Mouse (Mus musculus): ENCODE measurements around the gene Ssmem1. TPM values are rescaled to one million over a fixed set of nuclear protein-coding genes. Genes with fewer than 3 reads are reported as not detected.
A peak's percentile ranks its signal among the peaks of the same experiment; 100 is the strongest.

The Ssmem1 gene
- polyA plus RNA-seq, 1 experiment from 2014 or later = 0.20 TPM

- no peak overlapping the region for H3K9ac ChIP-seq (ENCODE audit: low read length)
- H3K4me3 ChIP-seq (ENCODE audit: low read depth, low read length) = 0 out of 2 replicates have a peak overlapping the region, but pooled peaks have one; percentile 15
- peak overlapping the region; percentile 89 for H3K27ac ChIP-seq (ENCODE audit: low read depth, low read length)
- no peaks in the 10 kb centered on the region for H3K36me3 ChIP-seq (ENCODE audit: control insufficient read depth, insufficient read depth, low read length)
- peak overlapping the region; percentile 44 for H3K4me2 ChIP-seq (ENCODE audit: low read length)
- DNase-seq (ENCODE audit: low spot score) = no peak
- H3K9me3 ChIP-seq (replicated peaks; ENCODE audit: control insufficient read depth, low read length) = no peaks in the 10 kb centered on the region
- 13% methylated on average over 9 of the region's 9 CpGs for WGBS
- peaks cover 33% of the 10 kb centered on the region for H3K4me1 ChIP-seq (ENCODE audit: control insufficient read depth, insufficient read depth, low read length)
- no peak for ATAC-seq
- no peaks in the 10 kb centered on the region for H3K27me3 ChIP-seq (replicated peaks; ENCODE audit: control insufficient read depth, insufficient read depth, low read length)
Observed at GRCm38 (mm10) chr6:30547656-30548306, 38.1 kb downstream of the Ssmem1 start.

GRCm38 (mm10) chr6:30549231-30549761 lies 39.6 kb downstream of the Ssmem1 start:
- Histone ChIP-seq H3K4me3 (ENCODE audit: low read depth, low read length) (no peak overlapping the region), H3K36me3 (ENCODE audit: control insufficient read depth, insufficient read depth, low read length) (no peaks in the 10 kb centered on the region), H3K27ac (ENCODE audit: low read depth, low read length) (peak overlapping the region; percentile 55), H3K9ac (ENCODE audit: low read length) (no peak overlapping the region), H3K27me3 (replicated peaks; ENCODE audit: control insufficient read depth, insufficient read depth, low read length) (no peaks in the 10 kb centered on the region), H3K4me1 (ENCODE audit: control insufficient read depth, insufficient read depth, low read length) (peaks cover 33% of the 10 kb centered on the region), H3K9me3 (replicated peaks; ENCODE audit: control insufficient read depth, low read length) (no peaks in the 10 kb centered on the region), H3K4me2 (ENCODE audit: low read length) (peak overlapping the region; percentile 6; the same call in 1 of the 2 replicates)
- ATAC-seq = no peak
- DNase-seq (ENCODE audit: low spot score) = no peak
- 8% methylated on average over 15 of the region's 15 CpGs for WGBS

GRCm38 (mm10) chr6:30550496-30551192 lies 41.0 kb downstream of the Ssmem1 start:
- H3K4me2 ChIP-seq (ENCODE audit: low read length) = no peak overlapping the region
- 71% methylated on average over 7 of the region's 7 CpGs for WGBS
- no peaks in the 10 kb centered on the region for H3K36me3 ChIP-seq (ENCODE audit: control insufficient read depth, insufficient read depth, low read length)
- H3K9ac ChIP-seq (ENCODE audit: low read length) = no peak overlapping the region
- H3K27ac ChIP-seq (ENCODE audit: low read depth, low read length) = peak overlapping the region; percentile 56; the same call in 1 of the 2 replicates
- ATAC-seq = no peak
- no peaks in the 10 kb centered on the region for H3K9me3 ChIP-seq (replicated peaks; ENCODE audit: control insufficient read depth, low read length)
- peaks cover 33% of the 10 kb centered on the region for H3K4me1 ChIP-seq (ENCODE audit: control insufficient read depth, insufficient read depth, low read length)
- no peaks in the 10 kb centered on the region for H3K27me3 ChIP-seq (replicated peaks; ENCODE audit: control insufficient read depth, insufficient read depth, low read length)
- DNase-seq (ENCODE audit: low spot score) = no peak
- H3K4me3 ChIP-seq (ENCODE audit: low read depth, low read length) = no peak overlapping the region

GRCm38 (mm10) chr6:30551193-30551515 lies 41.5 kb downstream of the Ssmem1 start:
- H3K4me3 ChIP-seq (ENCODE audit: low read depth, low read length) = no peak overlapping the region
- H3K9me3 ChIP-seq (replicated peaks; ENCODE audit: control insufficient read depth, low read length) = no peaks in the 10 kb centered on the region
- H3K27me3 ChIP-seq (replicated peaks; ENCODE audit: control insufficient read depth, insufficient read depth, low read length) = no peaks in the 10 kb centered on the region
- DNase-seq (ENCODE audit: low spot score) = no peak
- no peak overlapping the region for H3K9ac ChIP-seq (ENCODE audit: low read length)
- H3K4me2 ChIP-seq (ENCODE audit: low read length) = peak overlapping the region; percentile 46; the same call in 1 of the 2 replicates
- peaks cover 33% of the 10 kb centered on the region for H3K4me1 ChIP-seq (ENCODE audit: control insufficient read depth, insufficient read depth, low read length)
- ATAC-seq = peak; percentile 21; the same call in 1 of the 2 replicates
- peak overlapping the region; percentile 78; the same call in 1 of the 2 replicates for H3K27ac ChIP-seq (ENCODE audit: low read depth, low read length)
- no peaks in the 10 kb centered on the region for H3K36me3 ChIP-seq (ENCODE audit: control insufficient read depth, insufficient read depth, low read length)

GRCm38 (mm10) chr6:30551644-30552580 lies 42.3 kb downstream of the Ssmem1 start:
- Histone ChIP-seq H3K4me1 (ENCODE audit: control insufficient read depth, insufficient read depth, low read length) (peaks cover 27% of the 10 kb centered on the region), H3K27ac (ENCODE audit: low read depth, low read length) (peak overlapping the region; percentile 78), H3K36me3 (ENCODE audit: control insufficient read depth, insufficient read depth, low read length) (no peaks in the 10 kb centered on the region), H3K4me3 (ENCODE audit: low read depth, low read length) (peak overlapping the region; percentile 4; the same call in 1 of the 2 replicates), H3K9me3 (replicated peaks; ENCODE audit: control insufficient read depth, low read length) (no peaks in the 10 kb centered on the region), H3K9ac (ENCODE audit: low read length) (peak overlapping the region; percentile 47), H3K27me3 (replicated peaks; ENCODE audit: control insufficient read depth, insufficient read depth, low read length) (no peaks in the 10 kb centered on the region), H3K4me2 (ENCODE audit: low read length) (peak overlapping the region; percentile 46)
- whole genome bisulfite sequencing = 10% methylated on average over 23 of the region's 23 CpGs
- ATAC-seq = peak; percentile 75
- DNase-seq (ENCODE audit: low spot score) = peak; percentile 93

- no peak overlapping the region for H3K9ac ChIP-seq (ENCODE audit: low read length)
- H3K9me3 ChIP-seq (replicated peaks; ENCODE audit: control insufficient read depth, low read length) = no peaks in the 10 kb centered on the region
- H3K27ac ChIP-seq (ENCODE audit: low read depth, low read length) = 0 out of 2 replicates have a peak overlapping the region, but pooled peaks have one; percentile 78
- DNase-seq (ENCODE audit: low spot score) = no peak
- 37% methylated on average over 6 of the region's 6 CpGs for WGBS
- no peak overlapping the region for H3K4me3 ChIP-seq (ENCODE audit: low read depth, low read length)
- no peak overlapping the region for H3K4me2 ChIP-seq (ENCODE audit: low read length)
- H3K27me3 ChIP-seq (replicated peaks; ENCODE audit: control insufficient read depth, insufficient read depth, low read length) = no peaks in the 10 kb centered on the region
- H3K4me1 ChIP-seq (ENCODE audit: control insufficient read depth, insufficient read depth, low read length) = peaks cover 25% of the 10 kb centered on the region
- ATAC-seq = no peak
- H3K36me3 ChIP-seq (ENCODE audit: control insufficient read depth, insufficient read depth, low read length) = no peaks in the 10 kb centered on the region
Observed at GRCm38 (mm10) chr6:30552628-30553027, 43.0 kb downstream of the Ssmem1 start.

- no peak for DNase-seq (ENCODE audit: low spot score)
- peaks cover 18% of the 10 kb centered on the region for H3K4me1 ChIP-seq (ENCODE audit: control insufficient read depth, insufficient read depth, low read length)
- no peaks in the 10 kb centered on the region for H3K36me3 ChIP-seq (ENCODE audit: control insufficient read depth, insufficient read depth, low read length)
- ATAC-seq = no peak
- WGBS = 79% methylated on average over 7 of the region's 7 CpGs
- no peaks in the 10 kb centered on the region for H3K9me3 ChIP-seq (replicated peaks; ENCODE audit: control insufficient read depth, low read length)
- no peak overlapping the region for H3K4me3 ChIP-seq (ENCODE audit: low read depth, low read length)
- no peak overlapping the region for H3K4me2 ChIP-seq (ENCODE audit: low read length)
- no peak overlapping the region for H3K9ac ChIP-seq (ENCODE audit: low read length)
- no peaks in the 10 kb centered on the region for H3K27me3 ChIP-seq (replicated peaks; ENCODE audit: control insufficient read depth, insufficient read depth, low read length)
- H3K27ac ChIP-seq (ENCODE audit: low read depth, low read length) = no peak overlapping the region
Observed at GRCm38 (mm10) chr6:30553381-30554010, 43.8 kb downstream of the Ssmem1 start.

GRCm38 (mm10) chr6:30554092-30554491 lies 44.4 kb downstream of the Ssmem1 start:
- H3K4me1 ChIP-seq (ENCODE audit: control insufficient read depth, insufficient read depth, low read length) = peaks cover 14% of the 10 kb centered on the region

More at GRCm38 (mm10) chr6:30554092-30554491, 44.4 kb downstream of the Ssmem1 start:
- no peak for ATAC-seq
- Histone ChIP-seq H3K9ac (ENCODE audit: low read length) (no peak overlapping the region), H3K4me3 (ENCODE audit: low read depth, low read length) (no peak overlapping the region), H3K27me3 (replicated peaks; ENCODE audit: control insufficient read depth, insufficient read depth, low read length) (no peaks in the 10 kb centered on the region), H3K27ac (ENCODE audit: low read depth, low read length) (no peak overlapping the region), H3K36me3 (ENCODE audit: control insufficient read depth, insufficient read depth, low read length) (no peaks in the 10 kb centered on the region), H3K4me2 (ENCODE audit: low read length) (no peak overlapping the region), H3K9me3 (replicated peaks; ENCODE audit: control insufficient read depth, low read length) (no peaks in the 10 kb centered on the region)
- no peak for DNase-seq (ENCODE audit: low spot score)
- WGBS = 87% methylated on average over 5 of the region's 5 CpGs

Data from forebrain, embryonic 14.5 days (tissue).